Mouse (Mus musculus) E14TG2a.4 (cell line): ENCODE measurements around the gene Unc13a.

Experiments
- CTCF ChIP-seq: conservative IDR thresholded peaks from 2 replicates; pipeline ENCODE4 v1.5.1; 2014; ENCODE audit warnings: low read length
- NANOG ChIP-seq: IDR thresholded peaks from 2 replicates; pipeline ENCODE4 v1.6.1; 2014; ENCODE audit warnings: borderline replicate concordance, low read length, mixed read lengths

- TF ChIP-seq CTCF (no peak), NANOG (no peak)
Measured at GRCm38 (mm10) chr8:71602666-71603334, 68.8 kb downstream of the Unc13a start.
